Mouse (Mus musculus): ENCODE results near the gene Slc39a11.

Slc39a11 gene

GRCm38 (mm10) chr11:113214741-113215140 lies 435.1 kb downstream of the Slc39a11 start:
- no peak for DNase-seq

GRCm38 (mm10) chr11:113212390-113213025 lies 437.4 kb downstream of the Slc39a11 start:
- no peak for DNase-seq

GRCm38 (mm10) chr11:113209220-113209878 lies 440.5 kb downstream of the Slc39a11 start:
- DNase-seq, result no peak

- no peak for DNase-seq
These were observed 441.3 kb downstream of the Slc39a11 start for GRCm38 (mm10) chr11:113208521-113209072.

DNA sequence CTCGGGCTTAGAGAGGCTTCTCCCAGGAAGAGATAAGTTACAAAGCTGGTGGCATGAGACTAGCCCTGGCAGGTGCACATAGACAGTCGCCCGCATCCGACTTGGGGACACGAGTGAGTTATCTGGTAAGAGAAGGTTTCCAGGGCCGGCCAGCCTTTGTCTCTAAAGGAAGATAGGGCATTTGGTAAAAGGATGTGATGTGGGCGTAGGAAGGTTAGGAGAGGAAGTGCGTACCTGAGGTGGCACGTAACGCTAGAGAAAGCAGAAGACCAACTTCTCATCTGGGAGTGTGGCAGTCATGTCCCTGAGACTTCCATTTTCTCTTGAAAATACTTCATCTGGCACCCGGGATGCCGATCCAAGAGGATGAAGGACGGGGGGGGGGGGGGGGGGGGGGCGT lies 441.9 kb downstream of the Slc39a11 start:
- DNase-seq, result no peak

- no peak for DNase-seq
These were observed 443.8 kb downstream of the Slc39a11 start for GRCm38 (mm10) chr11:113206099-113206498.

- no peak for DNase-seq
These were observed 446.9 kb downstream of the Slc39a11 start for GRCm38 (mm10) chr11:113203008-113203407.

GRCm38 (mm10) chr11:113201470-113201997 lies 448.3 kb downstream of the Slc39a11 start:
- DNase-seq, result peak; percentile 92

GRCm38 (mm10) chr11:113200901-113201300 lies 449.0 kb downstream of the Slc39a11 start:
- no peak for DNase-seq

GRCm38 (mm10) chr11:113198586-113198985 lies 451.3 kb downstream of the Slc39a11 start:
- no peak for DNase-seq

- no peak for DNase-seq
These were observed 452.3 kb downstream of the Slc39a11 start for GRCm38 (mm10) chr11:113197624-113198023.

DNA sequence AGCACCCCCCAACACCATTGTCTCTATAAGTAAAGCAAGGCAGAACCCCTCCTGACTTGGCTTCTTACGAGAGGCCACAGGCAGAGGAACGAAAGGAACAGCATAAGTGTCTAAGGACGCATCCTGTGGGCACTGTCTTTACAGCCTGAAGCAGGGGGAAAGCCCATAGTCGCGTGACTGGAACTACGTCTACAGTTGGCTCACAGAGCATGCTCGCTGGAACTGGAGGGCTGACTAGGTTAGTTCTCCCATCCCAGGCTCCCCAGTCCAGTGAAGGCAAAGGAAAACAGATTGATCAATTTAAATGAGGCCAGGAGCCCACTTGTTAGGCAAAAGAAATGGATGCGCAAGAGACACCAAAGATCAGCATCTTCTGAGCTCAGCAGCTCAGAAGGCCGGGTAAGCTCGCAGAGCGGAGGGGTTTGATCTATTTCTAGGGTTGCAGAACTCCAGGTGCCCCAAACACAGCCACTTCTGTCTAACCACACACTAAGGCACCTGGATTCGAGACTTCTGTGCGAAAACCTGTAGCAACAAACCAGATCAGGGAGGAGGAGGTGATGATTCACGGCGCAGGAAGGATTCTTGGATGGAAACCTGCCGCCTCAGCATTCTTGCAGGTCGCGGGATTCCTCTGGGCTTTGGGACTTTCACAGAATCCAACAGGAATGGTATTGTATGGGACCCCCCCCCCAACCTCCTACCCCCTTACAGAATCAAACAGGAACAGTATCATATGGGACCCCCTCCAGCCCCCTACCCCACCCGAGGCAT lies 453.5 kb downstream of the Slc39a11 start:
- DNase-seq, result no peak

Data from layer of hippocampus, adult 9-11 months (tissue).